Comparison of ENCODE assay signal across 19 mouse cellular contexts in the genomic region with DNA sequence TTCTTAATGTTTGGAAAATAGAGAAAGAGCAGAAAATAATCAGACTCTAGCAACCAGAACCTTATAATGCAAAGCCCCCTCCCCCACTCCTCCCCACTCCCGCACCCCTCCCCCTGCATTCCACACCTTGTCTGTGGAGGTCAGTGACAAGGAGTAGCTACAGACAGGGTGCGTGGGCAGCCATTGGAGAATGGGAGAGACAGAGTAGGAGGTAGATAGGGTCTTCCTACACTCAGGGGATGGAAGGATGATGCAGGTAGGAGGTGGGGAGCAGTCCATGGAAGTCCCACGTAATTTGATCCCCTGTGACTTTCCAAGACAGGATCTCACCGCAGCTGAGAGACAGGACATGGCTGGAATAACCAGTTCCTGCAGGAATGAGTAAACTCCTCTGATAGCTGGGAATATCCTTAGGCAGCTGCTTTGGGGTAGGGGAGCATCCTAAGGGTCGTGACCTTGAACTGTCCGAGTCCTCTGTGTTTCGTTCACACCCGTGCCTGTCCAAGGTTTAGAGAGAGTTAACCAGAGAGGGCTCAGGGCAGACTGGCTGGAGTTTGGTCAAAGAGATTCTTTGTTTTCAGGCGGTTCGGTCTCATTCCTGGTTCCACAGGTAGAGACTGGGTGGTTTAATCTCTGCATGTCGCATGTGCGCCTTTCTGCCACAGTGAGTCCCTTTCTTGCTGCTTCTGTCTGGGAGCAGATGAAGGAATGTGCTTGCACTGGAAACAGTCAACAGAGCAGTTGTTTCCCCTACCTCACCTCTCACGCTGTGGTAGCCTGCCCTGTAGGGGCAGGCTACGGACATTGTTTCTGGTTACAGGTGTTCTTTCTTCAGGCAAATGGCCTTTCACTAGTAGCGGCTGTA. TPM values are rescaled to one million over a fixed set of nuclear protein-coding genes. Genes with fewer than 3 reads are reported as not detected.
DNase-seq lines count a peak whose midpoint lies in the region; ATAC-seq and TF ChIP-seq lines count a peak whose summit lies in the region.
"Had no signal": no experiment of that assay in that cellular context is flagged by ENCODE, and none has a peak within 500 bp of the region (broad histone marks: within the 10 kb centered on the region; RNA-seq: fewer than 3 reads in every experiment).

No protein-coding gene starts in this region.

- TF ChIP-seq CTCF in stomach, postnatal 0 days (IDR thresholded peaks at IDR 0.05; ENCODE audit: low read depth), result peak; percentile 14; the same call in 1 of the 2 replicates
- no peak for TF ChIP-seq CTCF in left cerebral cortex, adult 2 months (IDR thresholded peaks at IDR 0.05)

- peak overlapping the region; percentile 59 for H3K27ac ChIP-seq in heart, embryonic 10.5 days
- H3K27ac ChIP-seq in lung, embryonic 15.5 days, result peak overlapping the region; percentile 11; the same call in 1 of the 2 replicates
- H3K27ac ChIP-seq in intestine, embryonic 16.5 days (ENCODE audit: low read length), result no peak overlapping the region
- H3K27ac ChIP-seq in stomach, postnatal 0 days (replicated peaks), result no peak overlapping the region
- no peak overlapping the region for H3K27ac ChIP-seq in left cerebral cortex, adult 2 months
- H3K27ac ChIP-seq: heart, embryonic 15.5 days; hindbrain, embryonic 15.5 days had no signal

- H3K36me3 ChIP-seq in heart, embryonic 10.5 days, result no peaks in the 10 kb centered on the region
- H3K36me3 ChIP-seq in lung, embryonic 15.5 days, result no peaks in the 10 kb centered on the region
- no peaks in the 10 kb centered on the region for H3K36me3 ChIP-seq in intestine, embryonic 16.5 days (ENCODE audit: control insufficient read depth, insufficient read depth, low read length)
- H3K36me3 ChIP-seq in stomach, postnatal 0 days (ENCODE audit: control insufficient read depth, insufficient read depth, low read length), result no peaks in the 10 kb centered on the region
- H3K36me3 ChIP-seq: heart, embryonic 15.5 days; hindbrain, embryonic 15.5 days had no signal

- peak; percentile 63 for DNase-seq in heart, embryonic 10.5 days (ENCODE audit: low spot score)
- no peak for DNase-seq in heart, postnatal 4 days
- no peak for DNase-seq in lung, postnatal 14 days
- DNase-seq in stomach, postnatal 0 days (ENCODE audit: low spot score), result peak; percentile 24
- DNase-seq in left cerebral cortex, adult 2 months (ENCODE audit: extremely low spot score in 1 of 2, low spot score in 2 of 2), result no peak
- no peak for DNase-seq in ovary, adult 18-20 months (ENCODE audit: low spot score)
- DNase-seq: gastrocnemius, postnatal 10 days had no signal

- no peak overlapping the region for H3K9ac ChIP-seq in lung, embryonic 15.5 days
- no peak overlapping the region for H3K9ac ChIP-seq in intestine, embryonic 16.5 days (ENCODE audit: low read depth, low read length)
- no peak overlapping the region for H3K9ac ChIP-seq in stomach, postnatal 0 days (ENCODE audit: low read length)
- H3K9ac ChIP-seq: heart, embryonic 15.5 days; hindbrain, embryonic 15.5 days had no signal

- peaks cover 24% of the 10 kb centered on the region for H3K4me1 ChIP-seq in heart, embryonic 10.5 days
- no peaks in the 10 kb centered on the region for H3K4me1 ChIP-seq in lung, embryonic 15.5 days
- H3K4me1 ChIP-seq in intestine, embryonic 16.5 days (ENCODE audit: control insufficient read depth, insufficient read depth, low read length), result peaks cover 8% of the 10 kb centered on the region
- no peaks in the 10 kb centered on the region for H3K4me1 ChIP-seq in stomach, postnatal 0 days (replicated peaks; ENCODE audit: control insufficient read depth, insufficient read depth)

- intact Hi-C loops in left cerebral cortex, adult 2 months (cut with DNase I), result no loop called here

- peak overlapping the region; percentile 9; the same call in 1 of the 2 replicates for H3K4me2 ChIP-seq in lung, embryonic 15.5 days
- H3K4me2 ChIP-seq in intestine, embryonic 16.5 days (ENCODE audit: low read depth, low read length), result no peak overlapping the region
- H3K4me2 ChIP-seq in stomach, postnatal 0 days (replicated peaks; ENCODE audit: low read depth), result no peak overlapping the region
- H3K4me2 ChIP-seq: heart, embryonic 15.5 days; hindbrain, embryonic 15.5 days had no signal

- no peaks in the 10 kb centered on the region for H3K27me3 ChIP-seq in heart, embryonic 10.5 days (ENCODE audit: insufficient read depth, poor library complexity, severe bottlenecking)
- no peaks in the 10 kb centered on the region for H3K27me3 ChIP-seq in lung, embryonic 15.5 days
- H3K27me3 ChIP-seq in intestine, embryonic 16.5 days (replicated peaks; ENCODE audit: control insufficient read depth, insufficient read depth, low read length), result no peaks in the 10 kb centered on the region
- no peaks in the 10 kb centered on the region for H3K27me3 ChIP-seq in stomach, postnatal 0 days (ENCODE audit: control insufficient read depth, insufficient read depth, low read length)
- H3K27me3 ChIP-seq: heart, embryonic 15.5 days; hindbrain, embryonic 15.5 days had no signal

- ATAC-seq in lung, embryonic 15.5 days (ENCODE audit: borderline replicate concordance, extremely low read depth, low FRiP score, low TSS enrichment), result peak; percentile 37; the same call in 1 of the 2 replicates
- ATAC-seq in intestine, embryonic 16.5 days, result peak; percentile 55
- ATAC-seq in stomach, postnatal 0 days (ENCODE audit: low FRiP score, low TSS enrichment), result peak; percentile 26; the same call in 1 of the 2 replicates
- ATAC-seq: activated CD4-positive, CD25-positive, alpha-beta regulatory T cell, adult 4 months; forebrain, embryonic 16.5 days; midbrain, embryonic 16.5 days had no signal

- WGBS in heart, embryonic 10.5 days, result 40% methylated on average over 15 of the region's 15 CpGs
- 23% methylated on average over 15 of the region's 15 CpGs for WGBS in lung, embryonic 15.5 days
- 39% methylated on average over 15 of the region's 15 CpGs for WGBS in intestine, embryonic 16.5 days
- WGBS in stomach, postnatal 0 days, result 34% methylated on average over 15 of the region's 15 CpGs

- H3K9me3 ChIP-seq in heart, embryonic 10.5 days, result no peaks in the 10 kb centered on the region
- H3K9me3 ChIP-seq in lung, embryonic 15.5 days, result no peaks in the 10 kb centered on the region
- H3K9me3 ChIP-seq in intestine, embryonic 16.5 days (ENCODE audit: control insufficient read depth, low read length), result no peaks in the 10 kb centered on the region
- H3K9me3 ChIP-seq in stomach, postnatal 0 days (ENCODE audit: control insufficient read depth, low read length), result no peaks in the 10 kb centered on the region
- H3K9me3 ChIP-seq: heart, embryonic 15.5 days; hindbrain, embryonic 15.5 days had no signal

- no peak for TF ChIP-seq EP300 in stomach, postnatal 0 days (optimal IDR thresholded peaks at IDR 0.05)

- no peak overlapping the region for H3K4me3 ChIP-seq in heart, embryonic 10.5 days
- no peak overlapping the region for H3K4me3 ChIP-seq in lung, embryonic 15.5 days
- no peak overlapping the region for H3K4me3 ChIP-seq in intestine, embryonic 16.5 days (ENCODE audit: low read length)
- no peak overlapping the region for H3K4me3 ChIP-seq in stomach, postnatal 0 days (ENCODE audit: low read depth, low read length)
- no peak overlapping the region for H3K4me3 ChIP-seq in left cerebral cortex, adult 2 months
- H3K4me3 ChIP-seq: heart, embryonic 15.5 days; hindbrain, embryonic 15.5 days had no signal

RNA-seq across cellular contexts. Expression of gene 1700024P04Rik, which starts 54.1 kb away (rescaled TPM):
- not detected in 2 replicates for polyA plus RNA-seq in heart, embryonic 10.5 days (2016; fragmentation: Nextera tagmentation; extraction: Ambion mirVana)
- not detected for total RNA-seq in heart, postnatal 4 days (2021)
- not detected in 2 replicates for polyA plus RNA-seq in lung, embryonic 15.5 days (2015; fragmentation: Nextera tagmentation; extraction: Ambion mirVana)
- not detected in 2 replicates for polyA plus RNA-seq in intestine, embryonic 16.5 days (2015; fragmentation: Nextera tagmentation; extraction: Ambion mirVana)
- not detected in 2 replicates for polyA plus RNA-seq in stomach, postnatal 0 days (2015; fragmentation: Nextera tagmentation; extraction: Ambion mirVana)
- total RNA-seq in left cerebral cortex, adult 2 months (2021), result not detected
- total RNA-seq: adrenal gland, postnatal 4 days; gastrocnemius, postnatal 10 days; left cerebral cortex, adult 8-10 months; liver, adult 2 months had no signal
- polyA plus RNA-seq: activated CD4-positive, CD25-positive, alpha-beta regulatory T cell, adult 4 months; forebrain, embryonic 16.5 days; heart, embryonic 15.5 days; hindbrain, embryonic 15.5 days; liver, adult 2 months; midbrain, embryonic 16.5 days; neural tube, embryonic 11.5 days; small intestine, adult 2 months had no signal

Comparison
In these comparisons a context has a peak if more than half of its experiments do, and no peak if none do; other contexts are left out.
1. DNase-seq: peak in heart, embryonic 10.5 days (single experiment) and stomach, postnatal 0 days (single experiment); none in heart, postnatal 4 days (single experiment), lung, postnatal 14 days (single experiment), left cerebral cortex, adult 2 months (0 of 2) and ovary, adult 18-20 months (single experiment).
2. H3K27ac ChIP-seq: peak in heart, embryonic 10.5 days (single experiment) and lung, embryonic 15.5 days (single experiment); none in intestine, embryonic 16.5 days (single experiment), stomach, postnatal 0 days (single experiment) and left cerebral cortex, adult 2 months (single experiment).
3. Peak in every context shown above with its lines, with median percentiles within 50 percentile points of each other: ATAC-seq.